Mouse (Mus musculus): ENCODE data around the gene Ldlrad1.

GRCm38 (mm10) chr4:107207016-107207415 is 2.0 kb upstream of the Ldlrad1 start:
- TF ChIP-seq CTCF (conservative IDR thresholded peaks at IDR 0.05; ENCODE audit: low read length) (no peak), POU5F1 (IDR thresholded peaks at IDR 0.05; ENCODE audit: borderline replicate concordance, low read length) (no peak), NANOG (IDR thresholded peaks at IDR 0.05; ENCODE audit: borderline replicate concordance, low read length) (no peak)

All from E14TG2a.4 (cell line).